Mouse (Mus musculus) embryonic fibroblast, embryonic 13.5 days (primary cell): ENCODE results near the gene Lrit3.

ENCODE experiments used
- CTCF ChIP-seq: IDR thresholded peaks from 2 replicates; pipeline ENCODE4 v1.5.1; 2011; ENCODE audit warnings: mild to moderate bottlenecking, control low read depth, low read length, moderate library complexity, borderline replicate concordance; ENCODE audit not compliant: insufficient read depth
- POLR2A ChIP-seq: IDR thresholded peaks from 2 replicates; pipeline ENCODE4 v1.6.1; 2011; ENCODE audit warnings: low read depth, mild to moderate bottlenecking, control low read depth, low read length, moderate library complexity

- TF ChIP-seq POLR2A (no peak), CTCF (no peak)
Measured at GRCm38 (mm10) chr3:129836965-129837364, 33.1 kb upstream of the Lrit3 start.
